Mouse (Mus musculus) liver, adult 2 months (tissue): Measurements from ENCODE around the gene Itgad.

Source experiments
- CTCF ChIP-seq: fragments of 200-500 bp; IDR thresholded peaks from 2 replicates; pipeline ENCODE4 v1.5.1; 2011; ENCODE audit warnings: low read depth, low read length, control low read depth
- POLR2A ChIP-seq: fragments of 200-500 bp; IDR thresholded peaks from 2 replicates; pipeline ENCODE4 v1.6.1; 2011; ENCODE audit warnings: low read length, control low read depth; ENCODE audit not compliant: insufficient read depth; ENCODE audit errors: extremely low read depth

GRCm38 (mm10) chr7:128201607-128202006, 47.4 kb downstream of the Itgad start:
- no peak for TF ChIP-seq POLR2A
- no peak for TF ChIP-seq CTCF
